Mouse (Mus musculus): ENCODE measurements around the gene Il17rd. TPM values are rescaled to one million over a fixed set of nuclear protein-coding genes. Genes with fewer than 3 reads are reported as not detected.

Il17rd gene
- polyA plus RNA-seq, 1 experiment from 2014 or later = 2.1 TPM

DNA sequence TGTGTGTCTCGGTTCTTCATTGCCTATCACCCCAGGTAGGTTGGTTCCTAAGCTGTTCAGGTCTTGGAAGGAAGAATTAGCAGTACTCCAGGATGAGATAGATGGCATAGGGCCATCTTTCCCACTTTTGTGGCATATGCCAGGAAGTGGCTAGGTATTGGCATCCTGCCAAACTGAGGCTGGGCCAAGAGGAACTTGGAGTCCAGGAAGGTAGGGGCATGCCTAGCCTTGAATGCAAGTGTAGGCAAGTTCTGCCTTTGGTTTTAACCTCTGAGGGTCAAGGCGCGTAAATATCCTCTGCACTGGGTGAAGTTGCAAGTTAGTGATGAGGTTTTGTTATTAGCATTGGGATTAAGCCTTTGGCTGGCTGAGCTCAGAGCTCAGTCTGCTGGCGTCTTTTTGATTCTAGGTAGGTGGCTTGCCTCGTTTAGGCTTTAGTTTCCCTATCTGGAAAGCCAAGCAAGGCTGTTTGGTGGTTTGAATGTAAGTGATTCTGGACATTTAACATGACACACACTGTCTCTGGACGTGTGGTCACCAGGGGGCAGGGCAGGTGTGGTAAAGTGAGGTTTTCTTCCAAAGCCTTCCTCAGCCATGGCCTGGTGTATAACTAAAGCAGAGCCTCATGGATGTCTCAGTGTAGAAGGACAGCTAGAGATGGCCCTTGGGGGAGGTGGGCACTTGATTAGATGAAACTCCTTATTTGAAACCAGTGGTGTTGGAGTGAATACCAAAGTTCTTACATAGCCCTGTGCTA, 70.2 kb downstream of the Il17rd start:
- 59% methylated on average over 6 of the region's 6 CpGs for WGBS (ENCODE audit: insufficient replicate concordance)
- Histone ChIP-seq H3K27ac (ENCODE audit: low read depth, low read length) (no peak overlapping the region), H3K9me3 (replicated peaks; ENCODE audit: control insufficient read depth, low read length) (no peaks in the 10 kb centered on the region), H3K4me2 (no peak overlapping the region), H3K9ac (ENCODE audit: low read depth, low read length) (no peak overlapping the region), H3K4me1 (ENCODE audit: control insufficient read depth, insufficient read depth, low read length) (peaks cover 3% of the 10 kb centered on the region), H3K4me3 (ENCODE audit: low read depth, low read length) (no peak overlapping the region), H3K27me3 (ENCODE audit: control insufficient read depth, insufficient read depth, low read length) (no peaks in the 10 kb centered on the region), H3K36me3 (ENCODE audit: control insufficient read depth, insufficient read depth, low read length) (no peaks in the 10 kb centered on the region)
- no peak for ATAC-seq (replicated peaks; ENCODE audit: insufficient number of reproducible peaks, low FRiP score, low TSS enrichment)

GRCm38 (mm10) chr14:27114362-27115274, 75.9 kb downstream of the Il17rd start, which contains the start of gene Arhgef3:
Gene Arhgef3 (plus strand): TSS chr14:27114899.
- peak; percentile 86 for ATAC-seq (replicated peaks; ENCODE audit: insufficient number of reproducible peaks, low FRiP score, low TSS enrichment)
- H3K36me3 ChIP-seq (ENCODE audit: control insufficient read depth, insufficient read depth, low read length) = no peaks in the 10 kb centered on the region
- peak within 1 kb of the TSS; percentile 86 for H3K4me2 ChIP-seq
- under 1% methylated on average over 58 of the region's 58 CpGs for WGBS (ENCODE audit: insufficient replicate concordance)
- H3K4me3 ChIP-seq (ENCODE audit: low read depth, low read length) = peak within 1 kb of the TSS; percentile 48
- peak within 1 kb of the TSS; percentile 40 for H3K9ac ChIP-seq (ENCODE audit: low read depth, low read length)
- no peaks in the 10 kb centered on the region for H3K9me3 ChIP-seq (replicated peaks; ENCODE audit: control insufficient read depth, low read length)
- H3K4me1 ChIP-seq (ENCODE audit: control insufficient read depth, insufficient read depth, low read length) = no peaks in the 10 kb centered on the region
- peaks cover 14% of the 10 kb centered on the region; the same call in 1 of the 2 replicates for H3K27me3 ChIP-seq (ENCODE audit: control insufficient read depth, insufficient read depth, low read length)
- no peak within 1 kb of the TSS for H3K27ac ChIP-seq (ENCODE audit: low read depth, low read length)

GRCm38 (mm10) chr14:27115275-27115660, 76.5 kb downstream of the Il17rd start:
- no peak for ATAC-seq (replicated peaks; ENCODE audit: insufficient number of reproducible peaks, low FRiP score, low TSS enrichment)
- Histone ChIP-seq H3K27me3 (ENCODE audit: control insufficient read depth, insufficient read depth, low read length) (peaks cover 14% of the 10 kb centered on the region; the same call in 1 of the 2 replicates), H3K27ac (ENCODE audit: low read depth, low read length) (no peak overlapping the region), H3K9ac (ENCODE audit: low read depth, low read length) (peak overlapping the region; percentile 40; the same call in 1 of the 2 replicates), H3K4me2 (peak overlapping the region; percentile 86), H3K4me3 (ENCODE audit: low read depth, low read length) (peak overlapping the region; percentile 48), H3K36me3 (ENCODE audit: control insufficient read depth, insufficient read depth, low read length) (no peaks in the 10 kb centered on the region), H3K4me1 (ENCODE audit: control insufficient read depth, insufficient read depth, low read length) (no peaks in the 10 kb centered on the region), H3K9me3 (replicated peaks; ENCODE audit: control insufficient read depth, low read length) (no peaks in the 10 kb centered on the region)
- 17% methylated on average over 11 of the region's 11 CpGs for WGBS (ENCODE audit: insufficient replicate concordance)

DNA sequence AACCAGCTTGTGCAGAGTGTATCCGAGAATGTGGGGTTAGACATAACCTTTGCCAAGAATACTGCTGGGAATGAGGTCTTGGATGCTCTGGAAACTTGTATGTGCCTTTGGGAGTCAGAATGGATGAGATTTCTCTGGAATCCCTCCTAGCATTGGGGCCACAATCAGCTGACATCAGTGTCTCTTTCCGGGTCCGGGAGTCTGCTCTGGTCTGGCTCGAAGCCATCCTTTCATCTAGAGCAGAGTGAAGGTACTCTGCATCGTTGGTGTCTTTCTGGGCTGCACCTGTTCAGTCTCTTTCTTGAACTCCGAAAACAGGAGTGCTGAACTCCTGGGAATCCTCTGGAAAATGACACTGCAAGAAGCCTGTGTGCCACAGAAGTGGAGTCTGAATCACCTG, 77.2 kb downstream of the Il17rd start:
- Histone ChIP-seq H3K9me3 (replicated peaks; ENCODE audit: control insufficient read depth, low read length) (no peaks in the 10 kb centered on the region), H3K9ac (ENCODE audit: low read depth, low read length) (0 out of 2 replicates have a peak overlapping the region, but pooled peaks have one; percentile 3), H3K36me3 (ENCODE audit: control insufficient read depth, insufficient read depth, low read length) (no peaks in the 10 kb centered on the region), H3K4me3 (ENCODE audit: low read depth, low read length) (no peak overlapping the region), H3K27ac (ENCODE audit: low read depth, low read length) (no peak overlapping the region), H3K27me3 (ENCODE audit: control insufficient read depth, insufficient read depth, low read length) (peaks cover 14% of the 10 kb centered on the region; the same call in 1 of the 2 replicates), H3K4me2 (peak overlapping the region; percentile 86), H3K4me1 (ENCODE audit: control insufficient read depth, insufficient read depth, low read length) (no peaks in the 10 kb centered on the region)
- ATAC-seq (replicated peaks; ENCODE audit: insufficient number of reproducible peaks, low FRiP score, low TSS enrichment) = no peak
- 54% methylated on average over 6 of the region's 6 CpGs for WGBS (ENCODE audit: insufficient replicate concordance)

GRCm38 (mm10) chr14:27116577-27117165, 77.9 kb downstream of the Il17rd start:
- H3K4me2 ChIP-seq = no peak overlapping the region
- WGBS (ENCODE audit: insufficient replicate concordance) = 72% methylated on average over 4 of the region's 4 CpGs
- H3K4me1 ChIP-seq (ENCODE audit: control insufficient read depth, insufficient read depth, low read length) = no peaks in the 10 kb centered on the region
- no peak overlapping the region for H3K9ac ChIP-seq (ENCODE audit: low read depth, low read length)
- no peak for ATAC-seq (replicated peaks; ENCODE audit: insufficient number of reproducible peaks, low FRiP score, low TSS enrichment)
- H3K27ac ChIP-seq (ENCODE audit: low read depth, low read length) = no peak overlapping the region
- H3K9me3 ChIP-seq (replicated peaks; ENCODE audit: control insufficient read depth, low read length) = no peaks in the 10 kb centered on the region
- H3K36me3 ChIP-seq (ENCODE audit: control insufficient read depth, insufficient read depth, low read length) = no peaks in the 10 kb centered on the region
- peaks cover 14% of the 10 kb centered on the region; the same call in 1 of the 2 replicates for H3K27me3 ChIP-seq (ENCODE audit: control insufficient read depth, insufficient read depth, low read length)
- no peak overlapping the region for H3K4me3 ChIP-seq (ENCODE audit: low read depth, low read length)

GRCm38 (mm10) chr14:27118546-27118945, 79.8 kb downstream of the Il17rd start:
- Histone ChIP-seq H3K9ac (ENCODE audit: low read depth, low read length) (no peak overlapping the region), H3K27ac (ENCODE audit: low read depth, low read length) (no peak overlapping the region), H3K36me3 (ENCODE audit: control insufficient read depth, insufficient read depth, low read length) (no peaks in the 10 kb centered on the region), H3K4me1 (ENCODE audit: control insufficient read depth, insufficient read depth, low read length) (peaks cover 6% of the 10 kb centered on the region), H3K4me3 (ENCODE audit: low read depth, low read length) (no peak overlapping the region), H3K27me3 (ENCODE audit: control insufficient read depth, insufficient read depth, low read length) (peaks cover 14% of the 10 kb centered on the region; the same call in 1 of the 2 replicates), H3K4me2 (no peak overlapping the region), H3K9me3 (replicated peaks; ENCODE audit: control insufficient read depth, low read length) (no peaks in the 10 kb centered on the region)
- 84% methylated on average over 5 of the region's 5 CpGs for WGBS (ENCODE audit: insufficient replicate concordance)
- ATAC-seq (replicated peaks; ENCODE audit: insufficient number of reproducible peaks, low FRiP score, low TSS enrichment) = no peak

GRCm38 (mm10) chr14:27122646-27123045, 83.9 kb downstream of the Il17rd start:
- WGBS (ENCODE audit: insufficient replicate concordance) = 67% methylated on average over 3 of the region's 3 CpGs
- no peak overlapping the region; the same call in 1 of the 2 replicates for H3K9ac ChIP-seq (ENCODE audit: low read depth, low read length)
- H3K27ac ChIP-seq (ENCODE audit: low read depth, low read length) = no peak overlapping the region
- no peak overlapping the region for H3K4me3 ChIP-seq (ENCODE audit: low read depth, low read length)
- no peak for ATAC-seq (replicated peaks; ENCODE audit: insufficient number of reproducible peaks, low FRiP score, low TSS enrichment)
- H3K4me1 ChIP-seq (ENCODE audit: control insufficient read depth, insufficient read depth, low read length) = peaks cover 8% of the 10 kb centered on the region
- H3K36me3 ChIP-seq (ENCODE audit: control insufficient read depth, insufficient read depth, low read length) = no peaks in the 10 kb centered on the region
- H3K9me3 ChIP-seq (replicated peaks; ENCODE audit: control insufficient read depth, low read length) = no peaks in the 10 kb centered on the region
- 0 out of 2 replicates have a peak, but pooled peaks cover 7% of the 10 kb centered on the region for H3K27me3 ChIP-seq (ENCODE audit: control insufficient read depth, insufficient read depth, low read length)
- H3K4me2 ChIP-seq = no peak overlapping the region

GRCm38 (mm10) chr14:27123543-27123942, 84.8 kb downstream of the Il17rd start:
- no peak for ATAC-seq (replicated peaks; ENCODE audit: insufficient number of reproducible peaks, low FRiP score, low TSS enrichment)
- H3K4me1 ChIP-seq (ENCODE audit: control insufficient read depth, insufficient read depth, low read length) = peaks cover 8% of the 10 kb centered on the region
- H3K4me2 ChIP-seq = no peak overlapping the region
- no peak overlapping the region for H3K4me3 ChIP-seq (ENCODE audit: low read depth, low read length)
- H3K9ac ChIP-seq (ENCODE audit: low read depth, low read length) = no peak overlapping the region
- H3K27ac ChIP-seq (ENCODE audit: low read depth, low read length) = no peak overlapping the region
- H3K9me3 ChIP-seq (replicated peaks; ENCODE audit: control insufficient read depth, low read length) = no peaks in the 10 kb centered on the region
- no peaks in the 10 kb centered on the region for H3K36me3 ChIP-seq (ENCODE audit: control insufficient read depth, insufficient read depth, low read length)
- H3K27me3 ChIP-seq (ENCODE audit: control insufficient read depth, insufficient read depth, low read length) = no peaks in the 10 kb centered on the region
- 46% methylated on average over 8 of the region's 8 CpGs for WGBS (ENCODE audit: insufficient replicate concordance)
